Mouse (Mus musculus) midbrain, embryonic 12.5 days (tissue): ENCODE measurements around the gene Cldnd1. TPM values are rescaled to one million over a fixed set of nuclear protein-coding genes. Genes with fewer than 3 reads are reported as not detected.
A peak's percentile ranks its signal among the peaks of the same experiment; 100 is the strongest.

ENCODE experiments used
- ATAC-seq: fragments of 200-750 bp; cut with Nextera tagmentation; 2 replicates; pipeline ENCODE4 v1.8.0; 2017; ENCODE audit warnings: low read depth, moderate TSS enrichment, moderate library complexity; ENCODE audit not compliant: low FRiP score
- H3K27ac ChIP-seq: fragments of 300-500 bp; sonication (generic); replicated peaks from 2 replicates; pipeline ENCODE4 v1.5.1; 2016; ENCODE audit warnings: mild to moderate bottlenecking
- H3K27me3 ChIP-seq: fragments of 300-500 bp; sonication (generic); 2 replicates; pipeline ENCODE4 v1.6.1; 2016; ENCODE audit warnings: mild to moderate bottlenecking
- H3K36me3 ChIP-seq: fragments of 300-500 bp; sonication (generic); 2 replicates; pipeline ENCODE4 v1.6.1; 2016
- H3K4me1 ChIP-seq: fragments of 300-500 bp; sonication (generic); 2 replicates; pipeline ENCODE4 v1.6.1; 2016
- H3K4me2 ChIP-seq: fragments of 300-500 bp; sonication (generic); replicated peaks from 2 replicates; pipeline ENCODE4 v1.6.1; 2016; ENCODE audit warnings: mild to moderate bottlenecking, moderate library complexity
- H3K4me3 ChIP-seq: fragments of 300-500 bp; sonication (generic); 2 replicates; pipeline ENCODE4 v1.5.1; 2016; ENCODE audit warnings: mild to moderate bottlenecking
- H3K9ac ChIP-seq: fragments of 300-500 bp; sonication (generic); replicated peaks from 2 replicates; pipeline ENCODE4 v1.6.1; 2016; ENCODE audit warnings: mild to moderate bottlenecking, moderate library complexity
- H3K9me3 ChIP-seq: fragments of 300-500 bp; sonication (generic); 2 replicates; pipeline ENCODE4 v1.6.1; 2016; ENCODE audit warnings: mild to moderate bottlenecking
- WGBS: fragments of 180-500 bp; shearing (Covaris S2); methylation state at CpG from one replicate; pipeline ENCODE4 v1.1.7; 2016; 5-methylcytosine and 5-hydroxymethylcytosine counted together
- polyA plus RNA-seq: library from polyadenylated mRNA; unstranded; fragments of >200 nt; fragmentation: Nextera tagmentation; extraction: Ambion mirVana; gene quantifications from 2 replicates; pipeline ENCODE4 v1.2.1, GENCODE M21; 2016

Gene Cldnd1
- polyA plus RNA-seq = 105 and 106 TPM in 2 replicates

DNA sequence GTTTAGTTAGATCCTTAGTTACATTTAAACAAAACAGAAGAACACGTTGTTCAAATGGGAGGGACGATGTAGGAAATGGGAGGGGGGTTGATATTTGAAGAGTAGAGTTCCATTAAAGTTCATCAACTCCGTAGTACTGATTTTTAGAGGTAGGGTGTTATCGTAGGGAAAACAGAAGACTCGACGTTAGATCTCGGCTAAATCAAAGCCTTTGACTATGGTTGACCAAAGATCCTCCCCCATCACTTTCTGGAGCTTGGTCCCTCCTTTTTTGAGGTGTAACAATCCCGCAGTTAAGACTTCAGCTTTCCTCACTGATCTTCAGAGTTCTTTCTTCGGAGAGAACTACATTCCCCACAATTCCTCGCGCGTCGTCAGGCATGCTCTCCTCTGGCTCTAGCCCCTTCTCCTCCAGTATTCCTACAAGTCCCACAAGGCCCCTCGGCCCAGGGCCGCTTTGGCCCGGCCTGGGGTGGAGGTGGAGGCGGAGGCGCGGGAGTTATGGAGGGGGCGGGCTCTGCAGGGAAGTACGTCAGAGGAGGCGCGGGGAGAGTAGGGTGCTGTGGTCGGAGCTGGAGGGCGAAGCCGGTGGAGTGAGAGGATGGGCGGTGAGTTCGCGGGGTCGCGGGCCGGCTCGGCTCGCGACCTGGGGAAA is at the start of gene Cldnd1:
Cldnd1 (plus strand) TSS at position 434 of the 655 bp plus-strand sequence.
- peak within 1 kb of the TSS; percentile 78 for H3K9ac ChIP-seq
- peak within 1 kb of the TSS; percentile 85 for H3K27ac ChIP-seq
- peak within 1 kb of the TSS; percentile 66 for H3K4me2 ChIP-seq
- H3K27me3 ChIP-seq = no peaks in the 10 kb centered on the region
- no peaks in the 10 kb centered on the region for H3K9me3 ChIP-seq
- H3K4me1 ChIP-seq = peaks cover 4% of the 10 kb centered on the region
- WGBS = 2% methylated on average over 33 of the region's 35 CpGs
- peak within 1 kb of the TSS; percentile 83 for H3K4me3 ChIP-seq
- ATAC-seq = peak; percentile 100
- peaks cover 17% of the 10 kb centered on the region for H3K36me3 ChIP-seq

DNA sequence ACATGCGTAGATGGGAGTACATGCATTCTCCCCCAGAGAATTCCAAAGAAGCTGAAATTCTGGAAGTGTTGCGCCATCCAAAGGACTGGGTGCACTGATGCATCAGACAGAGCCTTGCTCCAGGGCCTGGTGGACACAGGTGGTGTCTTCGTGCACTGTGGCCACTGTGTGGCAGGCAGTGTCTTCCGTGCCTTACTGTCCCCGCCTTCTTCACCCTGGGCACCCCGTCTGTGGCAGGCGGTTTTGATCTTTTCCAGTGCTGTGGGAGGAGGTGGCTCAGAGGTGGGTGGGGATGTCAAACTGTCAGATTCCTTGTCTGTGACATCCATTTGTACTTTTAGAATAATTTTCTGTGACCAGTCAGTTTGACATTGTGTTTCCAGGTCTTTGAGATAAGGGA is 49.0 kb upstream of the Cldnd1 start:
- WGBS = 84% methylated on average over 7 of the region's 7 CpGs
- Histone ChIP-seq H3K9me3 (no peaks in the 10 kb centered on the region), H3K27me3 (no peaks in the 10 kb centered on the region), H3K4me1 (no peaks in the 10 kb centered on the region), H3K9ac (no peak overlapping the region), H3K4me3 (no peak overlapping the region), H3K4me2 (no peak overlapping the region), H3K27ac (no peak overlapping the region), H3K36me3 (peaks cover 26% of the 10 kb centered on the region)
- no peak for ATAC-seq

- no peaks in the 10 kb centered on the region for H3K4me1 ChIP-seq
- H3K9ac ChIP-seq = no peak overlapping the region
- no peak overlapping the region for H3K4me3 ChIP-seq
- H3K27ac ChIP-seq = no peak overlapping the region
- H3K36me3 ChIP-seq = peaks cover 9% of the 10 kb centered on the region; the same call in 1 of the 2 replicates
- no peak for ATAC-seq
- 85% methylated on average over 6 of the region's 6 CpGs for whole genome bisulfite sequencing
- H3K9me3 ChIP-seq = no peaks in the 10 kb centered on the region
- no peaks in the 10 kb centered on the region for H3K27me3 ChIP-seq
- no peak overlapping the region for H3K4me2 ChIP-seq
These were observed 45.7 kb upstream of the Cldnd1 start for GRCm38 (mm10) chr16:58682046-58682445.

DNA sequence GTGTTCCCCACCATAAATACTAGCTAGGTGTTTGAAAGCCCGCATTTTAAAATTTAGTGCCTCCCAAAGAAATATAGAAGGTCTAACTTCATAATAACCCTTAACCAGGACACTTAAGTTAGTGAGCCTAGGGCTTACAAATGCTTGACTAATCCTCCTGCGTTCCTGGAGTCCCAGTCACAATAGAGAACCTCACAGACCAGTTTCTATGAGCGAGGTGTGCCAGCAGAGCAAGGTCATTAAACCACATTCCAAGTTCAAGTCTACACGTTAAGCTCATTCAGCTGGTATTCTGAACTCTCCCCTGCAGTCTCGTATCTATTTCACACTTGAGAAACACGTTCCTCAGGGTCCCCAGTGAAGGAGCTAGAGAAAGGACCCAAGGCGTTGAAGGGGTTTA is 44.8 kb upstream of the Cldnd1 start:
- ATAC-seq = no peak
- peaks cover 3% of the 10 kb centered on the region; the same call in 1 of the 2 replicates for H3K36me3 ChIP-seq
- H3K27ac ChIP-seq = no peak overlapping the region
- no peaks in the 10 kb centered on the region for H3K27me3 ChIP-seq
- H3K9ac ChIP-seq = no peak overlapping the region
- H3K4me3 ChIP-seq = no peak overlapping the region
- H3K4me2 ChIP-seq = no peak overlapping the region
- WGBS = 83% methylated on average over 7 of the region's 7 CpGs
- no peaks in the 10 kb centered on the region for H3K4me1 ChIP-seq
- no peaks in the 10 kb centered on the region for H3K9me3 ChIP-seq

DNA sequence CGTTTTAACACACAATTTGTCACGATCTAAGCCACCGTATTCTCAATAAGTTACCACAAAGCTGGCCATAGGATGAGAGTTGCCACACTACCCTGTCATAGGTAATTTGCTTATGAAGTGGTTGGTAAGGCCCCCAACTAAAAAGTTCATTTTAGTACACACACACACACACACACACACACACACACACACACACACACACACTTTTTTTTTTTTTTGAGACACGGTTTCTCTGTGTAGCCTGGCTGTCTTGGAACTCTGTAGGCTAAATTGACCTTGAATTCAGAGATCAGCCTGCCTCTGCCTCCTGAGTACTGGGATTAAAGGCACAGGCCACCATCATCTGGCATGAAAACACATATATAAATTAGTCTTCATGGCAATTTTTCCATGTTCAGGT is 43.8 kb upstream of the Cldnd1 start:
- Histone ChIP-seq H3K27ac (no peak overlapping the region), H3K27me3 (no peaks in the 10 kb centered on the region), H3K4me2 (no peak overlapping the region), H3K9ac (no peak overlapping the region), H3K4me1 (no peaks in the 10 kb centered on the region), H3K9me3 (no peaks in the 10 kb centered on the region), H3K4me3 (no peak overlapping the region), H3K36me3 (no peaks in the 10 kb centered on the region)
- 96% methylated on average over 4 of the region's 4 CpGs for WGBS
- no peak for ATAC-seq

- no peaks in the 10 kb centered on the region for H3K36me3 ChIP-seq
- H3K9me3 ChIP-seq = no peaks in the 10 kb centered on the region
- H3K9ac ChIP-seq = no peak overlapping the region
- H3K4me2 ChIP-seq = no peak overlapping the region
- ATAC-seq = no peak
- no peaks in the 10 kb centered on the region for H3K4me1 ChIP-seq
- no peaks in the 10 kb centered on the region for H3K27me3 ChIP-seq
- no peak overlapping the region for H3K27ac ChIP-seq
- no peak overlapping the region for H3K4me3 ChIP-seq
These were observed 43.2 kb upstream of the Cldnd1 start for GRCm38 (mm10) chr16:58684537-58684936.

DNA sequence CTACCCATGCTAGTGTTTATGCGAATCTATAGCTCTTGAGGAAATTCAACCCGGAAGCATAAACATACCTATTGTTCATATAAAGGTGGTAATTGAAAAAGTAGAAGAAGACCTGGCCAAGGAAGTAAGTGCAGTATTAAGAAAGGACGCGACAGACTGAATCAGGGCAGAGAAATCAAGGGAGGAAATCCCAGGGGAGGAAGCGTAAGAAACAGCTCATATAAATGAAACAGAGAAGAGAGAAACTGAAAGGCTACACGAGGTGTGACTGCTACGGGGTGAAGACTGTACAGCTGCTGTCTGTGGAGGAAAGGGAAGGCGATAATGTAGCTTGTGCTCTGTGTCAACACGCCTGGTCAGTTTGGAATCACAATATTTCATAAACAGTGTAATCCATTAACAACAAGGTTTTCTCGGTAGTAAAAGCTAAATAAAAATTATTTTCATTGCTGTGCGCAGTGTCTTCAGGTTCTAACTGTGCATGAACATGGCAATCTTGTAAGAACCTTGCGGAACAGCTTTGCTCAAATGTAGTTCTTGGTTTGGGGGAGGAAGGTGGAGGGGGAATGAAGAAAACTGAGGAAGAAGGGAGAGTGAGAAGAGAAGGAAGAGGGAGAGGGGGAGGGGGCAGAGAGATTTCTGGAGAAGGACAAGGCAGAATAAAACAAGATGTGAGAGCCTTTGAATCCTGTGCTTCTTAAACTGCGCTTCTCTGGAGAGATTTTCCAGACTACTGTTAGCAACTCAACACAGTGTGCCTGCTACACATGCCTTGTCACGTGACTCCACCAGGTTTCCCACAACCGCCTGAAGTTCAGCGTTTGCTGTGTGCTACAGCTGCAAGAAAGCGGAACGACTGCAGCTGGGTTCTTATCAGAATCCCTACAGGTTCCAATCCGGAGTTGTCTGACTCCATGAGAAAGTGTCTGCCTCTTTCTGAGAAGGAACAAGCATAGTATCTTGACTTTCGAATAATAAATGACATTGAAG is 41.9 kb upstream of the Cldnd1 start:
- no peak for ATAC-seq
- no peak overlapping the region for H3K4me3 ChIP-seq
- H3K4me1 ChIP-seq = no peaks in the 10 kb centered on the region
- H3K27me3 ChIP-seq = no peaks in the 10 kb centered on the region
- no peak overlapping the region for H3K27ac ChIP-seq
- H3K9me3 ChIP-seq = no peaks in the 10 kb centered on the region
- 83% methylated on average over 20 of the region's 20 CpGs for WGBS
- H3K36me3 ChIP-seq = no peaks in the 10 kb centered on the region
- no peak overlapping the region for H3K4me2 ChIP-seq
- H3K9ac ChIP-seq = no peak overlapping the region

DNA sequence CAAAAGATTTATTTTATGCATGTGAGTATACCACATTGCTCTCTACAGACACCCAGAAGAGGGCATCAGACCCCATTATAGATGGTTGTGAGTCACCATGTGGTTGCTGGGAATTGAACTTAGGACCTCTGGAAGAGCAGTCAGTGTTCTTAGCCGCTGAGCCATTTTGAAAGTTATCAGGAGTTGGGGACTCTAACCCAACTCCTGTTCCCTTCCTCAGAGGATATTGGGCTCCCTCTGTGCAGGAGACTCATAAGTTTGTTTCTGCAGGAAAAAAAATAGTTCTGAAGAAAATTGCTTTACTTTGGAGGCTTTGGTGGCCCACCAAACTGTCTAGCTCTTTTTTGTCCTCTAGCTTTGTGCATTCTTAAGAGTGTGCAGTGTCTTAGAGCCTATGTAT is 39.2 kb upstream of the Cldnd1 start:
- H3K4me3 ChIP-seq = no peak overlapping the region
- H3K9ac ChIP-seq = no peak overlapping the region
- no peaks in the 10 kb centered on the region for H3K27me3 ChIP-seq
- no peak overlapping the region for H3K4me2 ChIP-seq
- no peaks in the 10 kb centered on the region for H3K36me3 ChIP-seq
- H3K9me3 ChIP-seq = no peaks in the 10 kb centered on the region
- no peak overlapping the region for H3K27ac ChIP-seq
- H3K4me1 ChIP-seq = no peaks in the 10 kb centered on the region
- WGBS = 97% methylated on average over 1 of the region's 1 CpGs
- ATAC-seq = no peak

GRCm38 (mm10) chr16:58689555-58690169 is 38.0 kb upstream of the Cldnd1 start:
- H3K9me3 ChIP-seq = no peaks in the 10 kb centered on the region
- H3K4me2 ChIP-seq = no peak overlapping the region
- no peaks in the 10 kb centered on the region for H3K27me3 ChIP-seq
- no peak overlapping the region for H3K4me3 ChIP-seq
- no peak overlapping the region for H3K27ac ChIP-seq
- WGBS = 89% methylated on average over 5 of the region's 5 CpGs
- ATAC-seq = no peak
- no peaks in the 10 kb centered on the region for H3K36me3 ChIP-seq
- H3K9ac ChIP-seq = no peak overlapping the region
- H3K4me1 ChIP-seq = no peaks in the 10 kb centered on the region

DNA sequence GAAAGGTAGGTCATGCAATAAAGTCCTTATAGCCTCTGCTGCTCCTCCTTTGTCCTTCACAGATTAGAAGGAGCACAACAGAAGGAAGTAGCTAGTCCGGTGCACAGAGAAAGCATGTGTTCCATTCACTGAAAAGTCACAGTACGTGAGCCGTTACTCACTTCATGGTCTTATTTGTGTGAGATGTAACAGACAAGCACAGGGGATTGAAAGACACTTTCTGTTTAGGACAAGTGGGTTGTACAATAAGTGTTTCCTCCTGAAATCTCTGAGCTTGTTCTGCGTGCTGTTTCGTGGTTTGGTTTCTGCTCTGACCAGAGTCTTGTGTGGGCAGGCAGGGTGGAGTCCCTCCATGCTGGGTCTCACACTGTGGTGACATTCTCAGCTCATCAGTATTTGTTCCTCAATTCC is 37.4 kb upstream of the Cldnd1 start:
- ATAC-seq = no peak
- Histone ChIP-seq H3K4me1 (no peaks in the 10 kb centered on the region), H3K9me3 (no peaks in the 10 kb centered on the region), H3K27me3 (no peaks in the 10 kb centered on the region), H3K4me2 (no peak overlapping the region), H3K27ac (no peak overlapping the region), H3K4me3 (no peak overlapping the region), H3K36me3 (no peaks in the 10 kb centered on the region), H3K9ac (no peak overlapping the region)
- WGBS = 90% methylated on average over 5 of the region's 5 CpGs

- no peak overlapping the region for H3K9ac ChIP-seq
- no peaks in the 10 kb centered on the region for H3K36me3 ChIP-seq
- H3K9me3 ChIP-seq = no peaks in the 10 kb centered on the region
- no peaks in the 10 kb centered on the region for H3K27me3 ChIP-seq
- no peak overlapping the region for H3K4me3 ChIP-seq
- H3K27ac ChIP-seq = no peak overlapping the region
- WGBS = 95% methylated on average over 5 of the region's 5 CpGs
- no peaks in the 10 kb centered on the region for H3K4me1 ChIP-seq
- no peak for ATAC-seq
- H3K4me2 ChIP-seq = no peak overlapping the region
These were observed 33.6 kb upstream of the Cldnd1 start for GRCm38 (mm10) chr16:58694091-58694490.

DNA sequence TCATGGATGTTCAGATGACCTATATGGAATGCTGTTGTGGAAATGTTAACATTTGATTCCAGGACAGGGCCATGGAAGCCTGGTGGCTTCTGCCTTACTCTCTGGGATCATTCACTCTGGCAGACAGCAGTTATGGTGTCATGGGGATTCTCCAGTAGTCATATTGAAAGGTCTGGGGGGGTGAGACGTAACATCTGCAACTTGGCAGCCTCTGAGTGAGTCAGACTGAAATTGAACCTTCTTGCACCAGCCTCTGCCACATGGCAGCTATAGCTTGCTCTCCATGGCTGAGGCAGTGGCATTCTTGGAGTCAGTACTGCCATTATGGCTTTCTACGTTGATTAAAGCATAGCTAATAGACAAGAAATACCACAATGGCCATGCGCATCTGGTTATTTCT is 30.9 kb upstream of the Cldnd1 start:
- ATAC-seq = no peak
- H3K27me3 ChIP-seq = no peaks in the 10 kb centered on the region
- 87% methylated on average over 3 of the region's 3 CpGs for WGBS

More for the DNA sequence above, 30.9 kb upstream of the Cldnd1 start:
- Histone ChIP-seq H3K36me3 (no peaks in the 10 kb centered on the region), H3K4me2 (no peak overlapping the region), H3K9ac (no peak overlapping the region), H3K4me1 (no peaks in the 10 kb centered on the region), H3K27ac (no peak overlapping the region), H3K4me3 (no peak overlapping the region), H3K9me3 (no peaks in the 10 kb centered on the region)
